Mouse (Mus musculus) megakaryocyte, embryonic 14.5 days (primary cell): ENCODE measurements around the gene 9330161L09Rik. TPM values are rescaled to one million over a fixed set of nuclear protein-coding genes. Genes with fewer than 3 reads are reported as not detected.

Experiments used
- H3K27me3 ChIP-seq: replicated peaks from 2 replicates; pipeline ENCODE3; 2012; ENCODE audit warnings: inconsistent platforms
- H3K36me3 ChIP-seq: replicated peaks from 2 replicates; pipeline ENCODE3; 2012; ENCODE audit warnings: low read length, inconsistent platforms, mixed read lengths
- H3K4me1 ChIP-seq: 2 replicates; pipeline ENCODE4 v1.6.1; 2012; ENCODE audit warnings: inconsistent platforms
- H3K4me3 ChIP-seq: replicated peaks from 2 replicates; pipeline ENCODE3; 2012; ENCODE audit warnings: moderate library complexity, mild to moderate bottlenecking, inconsistent platforms
- H3K9me3 ChIP-seq: 2 replicates; pipeline ENCODE4 v1.6.1; 2012; ENCODE audit warnings: inconsistent platforms
- FLI1 ChIP-seq: IDR thresholded peaks from 2 replicates; pipeline ENCODE4 v1.6.1; 2012; ENCODE audit warnings: low read length, inconsistent platforms, mixed read lengths
- GATA1 ChIP-seq: IDR thresholded peaks from 3 replicates; pipeline ENCODE4 v1.6.1; 2012; ENCODE audit warnings: mixed read lengths, low read length, inconsistent platforms, borderline replicate concordance
- polyA plus RNA-seq: library from polyadenylated mRNA; stranded (reverse); fragments of >175 nt; gene quantifications from 2 replicates; pipeline ENCODE4 v1.2.3, GENCODE M21; 2012; ENCODE audit warnings: low replicate concordance; ENCODE audit not compliant: insufficient read depth

Gene 9330161L09Rik
- polyA plus RNA-seq, 1 experiment: 0.28 TPM

GRCm38 (mm10) chr12:103368777-103369176, 38.8 kb downstream of the 9330161L09Rik start:
- no peak for TF ChIP-seq FLI1
- no peak for TF ChIP-seq GATA1
- Histone ChIP-seq H3K4me3 (peak overlapping the region; percentile 62), H3K4me1 (peaks cover 14% of the 10 kb centered on the region), H3K36me3 (no peaks in the 10 kb centered on the region), H3K9me3 (no peaks in the 10 kb centered on the region), H3K27me3 (peaks cover 62% of the 10 kb centered on the region)

GRCm38 (mm10) chr12:103368326-103368669, 39.3 kb downstream of the 9330161L09Rik start:
- TF ChIP-seq GATA1: no peak
- no peak for TF ChIP-seq FLI1
- H3K36me3 ChIP-seq: no peaks in the 10 kb centered on the region
- peaks cover 14% of the 10 kb centered on the region for H3K4me1 ChIP-seq
- H3K27me3 ChIP-seq: peaks cover 60% of the 10 kb centered on the region
- H3K9me3 ChIP-seq: no peaks in the 10 kb centered on the region
- no peak overlapping the region for H3K4me3 ChIP-seq

- peaks cover 57% of the 10 kb centered on the region for H3K27me3 ChIP-seq
- peak overlapping the region; percentile 72 for H3K4me3 ChIP-seq
- H3K4me1 ChIP-seq: peaks cover 14% of the 10 kb centered on the region
- no peaks in the 10 kb centered on the region for H3K36me3 ChIP-seq
- no peak for TF ChIP-seq GATA1
- no peak for TF ChIP-seq FLI1
- no peaks in the 10 kb centered on the region for H3K9me3 ChIP-seq
These were observed 39.8 kb downstream of the 9330161L09Rik start for GRCm38 (mm10) chr12:103367620-103368325.

GRCm38 (mm10) chr12:103367171-103367570, 40.4 kb downstream of the 9330161L09Rik start:
- H3K36me3 ChIP-seq: no peaks in the 10 kb centered on the region
- H3K4me3 ChIP-seq: no peak overlapping the region
- H3K9me3 ChIP-seq: no peaks in the 10 kb centered on the region
- peaks cover 62% of the 10 kb centered on the region for H3K27me3 ChIP-seq
- peaks cover 14% of the 10 kb centered on the region for H3K4me1 ChIP-seq
- no peak for TF ChIP-seq FLI1
- TF ChIP-seq GATA1: no peak

- TF ChIP-seq FLI1 (no peak), GATA1 (no peak)
- H3K4me1 ChIP-seq: peaks cover 4% of the 10 kb centered on the region; the same call in 1 of the 2 replicates
- no peaks in the 10 kb centered on the region for H3K36me3 ChIP-seq
- H3K27me3 ChIP-seq: peaks cover 63% of the 10 kb centered on the region
- no peaks in the 10 kb centered on the region for H3K9me3 ChIP-seq
- no peak overlapping the region for H3K4me3 ChIP-seq
These were observed 45.3 kb downstream of the 9330161L09Rik start for GRCm38 (mm10) chr12:103362336-103362735.

GRCm38 (mm10) chr12:103361539-103362307, 45.9 kb downstream of the 9330161L09Rik start:
- TF ChIP-seq GATA1 (no peak), FLI1 (no peak)
- peaks cover 57% of the 10 kb centered on the region for H3K27me3 ChIP-seq
- H3K4me3 ChIP-seq: no peak overlapping the region
- no peaks in the 10 kb centered on the region for H3K9me3 ChIP-seq
- no peaks in the 10 kb centered on the region for H3K36me3 ChIP-seq
- peaks cover 4% of the 10 kb centered on the region; the same call in 1 of the 2 replicates for H3K4me1 ChIP-seq

GRCm38 (mm10) chr12:103360812-103361211, 46.8 kb downstream of the 9330161L09Rik start:
- Histone ChIP-seq H3K9me3 (no peaks in the 10 kb centered on the region), H3K27me3 (peaks cover 56% of the 10 kb centered on the region), H3K4me3 (no peak overlapping the region), H3K4me1 (peaks cover 4% of the 10 kb centered on the region; the same call in 1 of the 2 replicates), H3K36me3 (no peaks in the 10 kb centered on the region)
- TF ChIP-seq FLI1: no peak
- TF ChIP-seq GATA1: no peak

- no peaks in the 10 kb centered on the region for H3K9me3 ChIP-seq
- peaks cover 56% of the 10 kb centered on the region for H3K27me3 ChIP-seq
- TF ChIP-seq GATA1: no peak
- no peak for TF ChIP-seq FLI1
- H3K4me3 ChIP-seq: no peak overlapping the region
- no peaks in the 10 kb centered on the region for H3K36me3 ChIP-seq
- H3K4me1 ChIP-seq: peaks cover 4% of the 10 kb centered on the region; the same call in 1 of the 2 replicates
These were observed 48.4 kb downstream of the 9330161L09Rik start for GRCm38 (mm10) chr12:103358951-103359801.

GRCm38 (mm10) chr12:103358216-103358615, 49.4 kb downstream of the 9330161L09Rik start:
- TF ChIP-seq FLI1: no peak
- no peak for TF ChIP-seq GATA1

More at GRCm38 (mm10) chr12:103358216-103358615, 49.4 kb downstream of the 9330161L09Rik start:
- Histone ChIP-seq H3K36me3 (no peaks in the 10 kb centered on the region), H3K4me1 (peaks cover 4% of the 10 kb centered on the region; the same call in 1 of the 2 replicates), H3K9me3 (no peaks in the 10 kb centered on the region), H3K4me3 (no peak overlapping the region), H3K27me3 (peaks cover 57% of the 10 kb centered on the region)

Other genes with a start within 250 kb of the 9330161L09Rik start
- gene Prima1, start 165.7 kb downstream of the 9330161L09Rik start, polyA plus RNA-seq: not detected in 2 replicates
- gene Fam181a, start 96.8 kb downstream of the 9330161L09Rik start, polyA plus RNA-seq: not detected in 2 replicates
- gene Asb2, start 51.8 kb downstream of the 9330161L09Rik start, polyA plus RNA-seq: 1.7 TPM in 1 of 2 replicates, not detected in the other
- 0.66 and 0.79 TPM in 2 replicates for gene Otub2, start 19.1 kb downstream of the 9330161L09Rik start, polyA plus RNA-seq
- gene Ddx24, start 18.0 kb upstream of the 9330161L09Rik start, polyA plus RNA-seq: 8.3 and 20.3 TPM in 2 replicates
- gene Ifi27, start 26.4 kb upstream of the 9330161L09Rik start, polyA plus RNA-seq: 4.1 TPM in 1 of 2 replicates, not detected in the other
- gene Ifi27l2a, start 35.9 kb upstream of the 9330161L09Rik start, polyA plus RNA-seq: 26.7 TPM in 1 of 2 replicates, not detected in the other
- gene Ifi27l2b, start 49.4 kb upstream of the 9330161L09Rik start, polyA plus RNA-seq: not detected in 2 replicates
- gene Ppp4r4, start 124.5 kb upstream of the 9330161L09Rik start, polyA plus RNA-seq: not detected in 2 replicates
- gene Serpina10, start 223.6 kb upstream of the 9330161L09Rik start, polyA plus RNA-seq: 1.4 TPM in 1 of 2 replicates, not detected in the other
- gene Serpina6, start 249.4 kb upstream of the 9330161L09Rik start, polyA plus RNA-seq: not detected in 2 replicates